Mouse (Mus musculus) embryonic fibroblast, embryonic 13.5 days (primary cell): ENCODE results near the gene Pnpla3.

Source experiments
- CTCF ChIP-seq: IDR thresholded peaks from 2 replicates; pipeline ENCODE4 v1.5.1; 2011; ENCODE audit warnings: mild to moderate bottlenecking, control low read depth, low read length, moderate library complexity, borderline replicate concordance; ENCODE audit not compliant: insufficient read depth
- POLR2A ChIP-seq: IDR thresholded peaks from 2 replicates; pipeline ENCODE4 v1.6.1; 2011; ENCODE audit warnings: low read depth, mild to moderate bottlenecking, control low read depth, low read length, moderate library complexity

DNA sequence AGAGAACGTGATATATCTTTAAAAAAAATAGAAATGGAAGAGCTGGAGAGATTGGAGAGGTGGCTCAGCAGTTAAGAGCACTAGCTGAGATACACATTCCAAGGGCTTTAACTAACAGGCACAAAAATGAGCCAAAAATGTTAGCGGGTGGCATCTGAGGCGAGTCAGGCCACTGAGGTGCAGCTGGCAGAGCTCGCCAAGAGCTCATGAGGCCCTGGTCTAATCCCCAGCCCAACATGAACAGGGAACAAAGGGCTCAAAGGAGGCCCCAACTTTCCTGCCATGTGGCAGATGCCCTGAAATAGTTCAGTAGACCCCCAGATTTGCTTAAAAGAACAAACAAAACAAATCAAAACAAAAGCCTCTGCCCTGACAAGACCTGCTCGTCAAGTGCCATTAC is 26.7 kb upstream of the Pnpla3 start:
- TF ChIP-seq CTCF, result no peak
- no peak for TF ChIP-seq POLR2A
